Comparison of ENCODE assay signal across 22 mouse cellular contexts in genomic region chr9:112249753-112250152, GRCm38 (mm10). TPM values are rescaled to one million over a fixed set of nuclear protein-coding genes. Genes with fewer than 3 reads are reported as not detected.
DNase-seq lines count a peak whose midpoint lies in the region; ATAC-seq lines count a peak whose summit lies in the region.
"Had no signal": no experiment of that assay in that cellular context is flagged by ENCODE, and none has a peak within 500 bp of the region (broad histone marks: within the 10 kb centered on the region; RNA-seq: fewer than 3 reads in every experiment).

No protein-coding gene starts in this region.

- WGBS in embryonic facial prominence, embryonic 14.5 days: 84% methylated on average over 4 of the region's 4 CpGs
- WGBS in embryonic facial prominence, embryonic 10.5 days: 88% methylated on average over 4 of the region's 4 CpGs

- no peak overlapping the region for H3K4me2 ChIP-seq in embryonic facial prominence, embryonic 14.5 days (ENCODE audit: low read depth, low read length)
- H3K4me2 ChIP-seq: embryonic facial prominence, embryonic 12.5 days; forebrain, embryonic 13.5 days; hindbrain, embryonic 12.5 days; hindbrain, embryonic 15.5 days had no signal

- intact Hi-C loops in gastrocnemius, postnatal 36 days (cut with DNase I): no loop called here

- peak; percentile 59 for DNase-seq in embryonic facial prominence, embryonic 14.5 days (ENCODE audit: low spot score)
- DNase-seq in embryonic facial prominence, embryonic 10.5 days (ENCODE audit: low spot score): no peak
- DNase-seq in gastrocnemius, postnatal 25 days: peak; percentile 9
- no peak for DNase-seq in gastrocnemius, postnatal 36 days
- DNase-seq in thymus, postnatal 4 days: peak; percentile 32
- DNase-seq in thymus, postnatal 10 days (ENCODE audit: low spot score in 2 of 2): no peak
- DNase-seq in adipocyte (ENCODE audit: low spot score): no peak
- DNase-seq: adrenal gland, postnatal 10 days; adrenal gland, postnatal 36 days; cerebellum, adult 18-20 months; cerebellum, adult 9-10 months; gastrocnemius, postnatal 10 days; heart, adult 2 months had no signal

- H3K4me1 ChIP-seq in embryonic facial prominence, embryonic 14.5 days (ENCODE audit: control insufficient read depth, insufficient read depth, low read length): no peaks in the 10 kb centered on the region
- no peaks in the 10 kb centered on the region for H3K4me1 ChIP-seq in embryonic facial prominence, embryonic 10.5 days
- H3K4me1 ChIP-seq: embryonic facial prominence, embryonic 12.5 days; forebrain, embryonic 10.5 days; forebrain, embryonic 13.5 days; heart, embryonic 10.5 days; hindbrain, embryonic 12.5 days; hindbrain, embryonic 15.5 days had no signal

- no peak overlapping the region for H3K27ac ChIP-seq in embryonic facial prominence, embryonic 14.5 days (replicated peaks; ENCODE audit: low read depth, low read length)
- H3K27ac ChIP-seq in embryonic facial prominence, embryonic 10.5 days (replicated peaks): no peak overlapping the region
- H3K27ac ChIP-seq: embryonic facial prominence, embryonic 12.5 days; forebrain, embryonic 10.5 days; forebrain, embryonic 13.5 days; heart, adult 2 months; heart, embryonic 10.5 days; hindbrain, embryonic 12.5 days; hindbrain, embryonic 15.5 days had no signal

- no peaks in the 10 kb centered on the region for H3K36me3 ChIP-seq in embryonic facial prominence, embryonic 14.5 days (ENCODE audit: control insufficient read depth, insufficient read depth, low read length)
- H3K36me3 ChIP-seq in embryonic facial prominence, embryonic 10.5 days (replicated peaks): no peaks in the 10 kb centered on the region
- H3K36me3 ChIP-seq: embryonic facial prominence, embryonic 12.5 days; forebrain, embryonic 10.5 days; heart, embryonic 10.5 days; hindbrain, embryonic 12.5 days; hindbrain, embryonic 15.5 days had no signal

- H3K4me3 ChIP-seq in embryonic facial prominence, embryonic 14.5 days (ENCODE audit: low read depth, low read length): no peak overlapping the region
- H3K4me3 ChIP-seq in embryonic facial prominence, embryonic 10.5 days: no peak overlapping the region
- H3K4me3 ChIP-seq: embryonic facial prominence, embryonic 12.5 days; forebrain, embryonic 10.5 days; forebrain, embryonic 13.5 days; heart, adult 2 months; heart, embryonic 10.5 days; hindbrain, embryonic 12.5 days; hindbrain, embryonic 15.5 days had no signal

- H3K27me3 ChIP-seq in embryonic facial prominence, embryonic 14.5 days (replicated peaks; ENCODE audit: control insufficient read depth, insufficient read depth, low read length): no peaks in the 10 kb centered on the region
- H3K27me3 ChIP-seq in embryonic facial prominence, embryonic 10.5 days (replicated peaks; ENCODE audit: low read depth, poor library complexity, severe bottlenecking): no peaks in the 10 kb centered on the region
- H3K27me3 ChIP-seq: embryonic facial prominence, embryonic 12.5 days; forebrain, embryonic 13.5 days; hindbrain, embryonic 12.5 days; hindbrain, embryonic 15.5 days had no signal

- ATAC-seq in embryonic facial prominence, embryonic 14.5 days (ENCODE audit: low read depth): peak; percentile 84
- ATAC-seq: activated CD4-positive, CD25-positive, alpha-beta regulatory T cell, adult 4 months; forebrain, embryonic 13.5 days; forebrain, embryonic 16.5 days had no signal

- H3K9ac ChIP-seq in embryonic facial prominence, embryonic 14.5 days (ENCODE audit: low read depth, low read length): no peak overlapping the region
- H3K9ac ChIP-seq: embryonic facial prominence, embryonic 12.5 days; forebrain, embryonic 13.5 days; hindbrain, embryonic 12.5 days; hindbrain, embryonic 15.5 days had no signal

- no peaks in the 10 kb centered on the region for H3K9me3 ChIP-seq in embryonic facial prominence, embryonic 14.5 days (ENCODE audit: control insufficient read depth, low read length)
- no peaks in the 10 kb centered on the region for H3K9me3 ChIP-seq in embryonic facial prominence, embryonic 10.5 days
- H3K9me3 ChIP-seq: embryonic facial prominence, embryonic 12.5 days; forebrain, embryonic 10.5 days; forebrain, embryonic 13.5 days; heart, embryonic 10.5 days; hindbrain, embryonic 12.5 days; hindbrain, embryonic 15.5 days had no signal

RNA-seq across cellular contexts. Expression of gene Arpp21, which starts 14.0 kb away (rescaled TPM):
- 31.5 and 32.7 TPM in 2 replicates for polyA plus RNA-seq in embryonic facial prominence, embryonic 14.5 days (2014; fragmentation: Nextera tagmentation; extraction: Ambion mirVana)
- polyA plus RNA-seq in embryonic facial prominence, embryonic 10.5 days (2016; fragmentation: Nextera tagmentation; extraction: Ambion mirVana): 0.63 and 1.8 TPM in 2 replicates
- 10 to 100 TPM; 22.5 to 41.4 TPM for total RNA-seq in gastrocnemius, postnatal 25 days (2021)
- 10 to 100 TPM; 11.6 to 24.5 TPM for total RNA-seq in gastrocnemius, postnatal 36 days (2021)
- total RNA-seq: adrenal gland, adult 18-20 months had no signal

Comparison
In these comparisons a context has a peak if more than half of its experiments do, and no peak if none do; other contexts are left out.
1. DNase-seq: peak in embryonic facial prominence, embryonic 14.5 days (single experiment), gastrocnemius, postnatal 25 days (single experiment) and thymus, postnatal 4 days (single experiment); none in embryonic facial prominence, embryonic 10.5 days (single experiment), gastrocnemius, postnatal 36 days (0 of 2), thymus, postnatal 10 days (0 of 2) and adipocyte (single experiment).